Comparison of ENCODE assay signal across 19 mouse cellular contexts in the genomic region with DNA sequence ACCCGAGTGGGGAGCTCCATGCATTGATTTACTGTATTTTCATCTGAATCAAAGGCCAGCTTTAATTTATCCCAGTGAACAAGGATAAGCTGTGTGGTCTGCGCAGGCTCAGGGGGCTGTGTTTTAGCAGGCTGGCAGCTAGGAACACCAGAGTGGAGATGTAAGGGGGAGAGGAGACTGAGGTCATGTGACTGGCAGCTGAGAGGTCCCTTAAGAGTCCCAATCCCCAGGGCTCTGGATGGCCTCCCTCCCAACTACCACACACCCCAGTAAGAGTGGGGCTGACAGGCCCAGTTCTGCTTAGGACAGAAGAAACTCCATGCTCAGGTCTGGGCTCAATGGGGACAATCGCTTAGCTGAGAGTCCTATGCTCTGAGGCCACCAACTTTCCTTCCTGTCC. TPM values are rescaled to one million over a fixed set of nuclear protein-coding genes. Genes with fewer than 3 reads are reported as not detected.
DNase-seq lines count a peak whose midpoint lies in the region; ATAC-seq and TF ChIP-seq lines count a peak whose summit lies in the region.
"Had no signal": no experiment of that assay in that cellular context is flagged by ENCODE, and none has a peak within 500 bp of the region (broad histone marks: within the 10 kb centered on the region; RNA-seq: fewer than 3 reads in every experiment).

No protein-coding gene starts in this region.

- no peak for TF ChIP-seq CTCF in CH12.LX (conservative IDR thresholded peaks at IDR 0.05 in 1 of 2, IDR thresholded peaks at IDR 0.05 in 1 of 2; ENCODE audit: low read depth in 2 of 2, low read length in 2 of 2)

- dilution Hi-C loops in CH12.LX (cut with MboI; ENCODE audit: extremely low pct_ligation_motif_present, extremely low pct_unique_long_range_greater_than_20kb, low sequenced_read_pairs), result no loop called here

- WGBS in heart, embryonic 12.5 days, result 74% methylated on average over 3 of the region's 3 CpGs
- 76% methylated on average over 3 of the region's 3 CpGs for WGBS in lung, embryonic 15.5 days

- no peak overlapping the region for H3K4me2 ChIP-seq in heart, embryonic 12.5 days
- H3K4me2 ChIP-seq in lung, embryonic 15.5 days, result no peak overlapping the region
- H3K4me2 ChIP-seq in CH12.LX (ENCODE audit: insufficient read depth, low read depth, poor library complexity, severe bottlenecking), result no peak overlapping the region
- H3K4me2 ChIP-seq: forebrain, embryonic 15.5 days; heart, embryonic 15.5 days; hindbrain, embryonic 15.5 days had no signal

- H3K27me3 ChIP-seq in heart, embryonic 12.5 days (replicated peaks), result no peaks in the 10 kb centered on the region
- no peaks in the 10 kb centered on the region for H3K27me3 ChIP-seq in lung, embryonic 15.5 days
- no peaks in the 10 kb centered on the region for H3K27me3 ChIP-seq in CH12.LX (replicated peaks)
- H3K27me3 ChIP-seq: forebrain, embryonic 15.5 days; heart, embryonic 15.5 days; hindbrain, embryonic 15.5 days; Patski had no signal

- no peak for DNase-seq in heart, adult 11 months
- DNase-seq in lung, postnatal 25 days (ENCODE audit: low spot score), result no peak
- DNase-seq in CH12.LX (ENCODE audit: extremely low read depth), result no peak
- no peak for DNase-seq in adrenal gland, adult 18-20 months (ENCODE audit: low spot score in 2 of 2)
- DNase-seq: adrenal gland, adult 2 months; adrenal gland, postnatal 25 days; cerebellum, adult 18-20 months; cerebellum, adult 9-11 months; heart, adult 2 months; heart, postnatal 14 days had no signal

- TF ChIP-seq POLR2A in CH12.LX (IDR thresholded peaks at IDR 0.05; ENCODE audit: low read depth, low read length), result no peak

- TF ChIP-seq RAD21 in CH12.LX (IDR thresholded peaks at IDR 0.05; ENCODE audit: low read depth, low read length), result no peak

- H3K9ac ChIP-seq in heart, embryonic 12.5 days, result 0 out of 2 replicates have a peak overlapping the region, but pooled peaks have one; percentile 11
- no peak overlapping the region for H3K9ac ChIP-seq in lung, embryonic 15.5 days
- no peak overlapping the region for H3K9ac ChIP-seq in CH12.LX (ENCODE audit: insufficient read depth, low read depth)
- H3K9ac ChIP-seq: forebrain, embryonic 15.5 days; heart, embryonic 15.5 days; hindbrain, embryonic 15.5 days had no signal

- peaks cover 40% of the 10 kb centered on the region for H3K4me1 ChIP-seq in heart, embryonic 12.5 days (replicated peaks)
- peaks cover 24% of the 10 kb centered on the region for H3K4me1 ChIP-seq in lung, embryonic 15.5 days
- peaks cover 0 to 17% of the 10 kb centered on the region in 2 experiments; a peak in 2 of 4 replicates for H3K4me1 ChIP-seq in CH12.LX (ENCODE audit: control insufficient read depth in 1 of 2, insufficient read depth in 2 of 2)
- H3K4me1 ChIP-seq: hindbrain, embryonic 15.5 days had no signal

- in situ Hi-C loops in CH12.LX (cut with MboI; ENCODE audit: low pct_ligation_motif_present, low pct_unique_long_range_greater_than_20kb, low sequenced_read_pairs), result loop anchor here (25.0 kb wide), 1 partner anchor 348 kb away; no protein-coding TSS in a partner anchor

- no peak overlapping the region for H3K4me3 ChIP-seq in heart, embryonic 12.5 days
- H3K4me3 ChIP-seq in lung, embryonic 15.5 days, result no peak overlapping the region
- H3K4me3 ChIP-seq in CH12.LX (replicated peaks in 1 of 3; ENCODE audit: low read depth in 2 of 3, low read length in 2 of 3, poor library complexity in 1 of 3), result no peak overlapping the region
- H3K4me3 ChIP-seq: forebrain, embryonic 15.5 days; heart, adult 2 months; heart, embryonic 15.5 days; hindbrain, embryonic 15.5 days had no signal

- no peaks in the 10 kb centered on the region for H3K9me3 ChIP-seq in heart, embryonic 12.5 days (replicated peaks)
- H3K9me3 ChIP-seq in lung, embryonic 15.5 days, result no peaks in the 10 kb centered on the region
- H3K9me3 ChIP-seq in CH12.LX (replicated peaks; ENCODE audit: low read length), result peaks cover 3% of the 10 kb centered on the region
- H3K9me3 ChIP-seq: forebrain, embryonic 15.5 days; heart, embryonic 15.5 days; hindbrain, embryonic 15.5 days had no signal

- ATAC-seq in heart, embryonic 12.5 days (ENCODE audit: insufficient number of reproducible peaks, low FRiP score), result no peak
- ATAC-seq in lung, embryonic 15.5 days (ENCODE audit: borderline replicate concordance, extremely low read depth, low FRiP score, low TSS enrichment), result no peak
- ATAC-seq: activated CD4-positive, CD25-positive, alpha-beta regulatory T cell, adult 4 months; forebrain, embryonic 15.5 days; inflammation-experienced regulatory T-cells, adult 6 months; intestine, postnatal 0 days; Patski had no signal

- H3K79me2 ChIP-seq in CH12.LX (replicated peaks; ENCODE audit: control insufficient read depth, extremely low read depth, insufficient read depth, poor library complexity, severe bottlenecking), result no peaks in the 10 kb centered on the region

- TF ChIP-seq EP300 in CH12.LX (IDR thresholded peaks at IDR 0.05; ENCODE audit: low read length), result no peak

- peaks cover 43% of the 10 kb centered on the region for H3K36me3 ChIP-seq in heart, embryonic 12.5 days
- H3K36me3 ChIP-seq in lung, embryonic 15.5 days, result peaks cover 37% of the 10 kb centered on the region
- H3K36me3 ChIP-seq in CH12.LX (replicated peaks in 1 of 2; ENCODE audit: control insufficient read depth in 1 of 2, insufficient read depth in 1 of 2, low read length in 1 of 2), result peaks cover 41 to 60% of the 10 kb centered on the region in 2 experiments

- no peak overlapping the region for H3K27ac ChIP-seq in heart, embryonic 12.5 days (ENCODE audit: poor library complexity, severe bottlenecking)
- H3K27ac ChIP-seq in lung, embryonic 15.5 days, result 0 out of 2 replicates have a peak overlapping the region, but pooled peaks have one; percentile 70
- H3K27ac ChIP-seq in CH12.LX (ENCODE audit: insufficient read depth, low read depth), result no peak overlapping the region
- H3K27ac ChIP-seq: forebrain, embryonic 15.5 days; heart, adult 2 months; heart, embryonic 15.5 days; hindbrain, embryonic 15.5 days had no signal

TF ChIP-seq in CH12.LX, 34 proteins besides CTCF, POLR2A, EP300 and RAD21:
- TF ChIP-seq POLR2AphosphoS2 (IDR thresholded peaks at IDR 0.05; ENCODE audit: low read depth, low read length) (0 out of 2 replicates have a peak, but pooled peaks have one; percentile 33), CHD2 (IDR thresholded peaks at IDR 0.05; ENCODE audit: low read length) (no peak), MXI1 (IDR thresholded peaks at IDR 0.05; ENCODE audit: low read depth, low read length) (no peak), BHLHE40 (IDR thresholded peaks at IDR 0.05; ENCODE audit: low read depth, low read length) (0 out of 2 replicates have a peak, but pooled peaks have one; percentile 8), CHD1 (IDR thresholded peaks at IDR 0.05; ENCODE audit: low read depth, low read length) (no peak), HCFC1 (IDR thresholded peaks at IDR 0.05; ENCODE audit: low read depth, low read length) (no peak), USF2 (conservative IDR thresholded peaks at IDR 0.05; ENCODE audit: low read depth, low read length) (no peak), TCF12 (IDR thresholded peaks at IDR 0.05; ENCODE audit: low read depth, low read length) (no peak), ETS1 (conservative IDR thresholded peaks at IDR 0.05; ENCODE audit: low read depth, low read length) (no peak), UBTF (IDR thresholded peaks at IDR 0.05; ENCODE audit: low read depth, low read length) (no peak), JUN (IDR thresholded peaks at IDR 0.05; ENCODE audit: insufficient read depth, low read depth, low read length) (no peak), NELFE (IDR thresholded peaks at IDR 0.05; ENCODE audit: low read depth, low read length) (no peak)

RNA-seq across cellular contexts. Expression of gene Fam207a, which starts 29.8 kb away (rescaled TPM):
- polyA plus RNA-seq in heart, embryonic 12.5 days (2016; fragmentation: Nextera tagmentation; extraction: Ambion mirVana), result 31.0 and 32.1 TPM in 2 replicates
- 35.1 and 38.0 TPM in 2 replicates for polyA plus RNA-seq in lung, embryonic 15.5 days (2015; fragmentation: Nextera tagmentation; extraction: Ambion mirVana)
- 46.1 and 56.1 TPM in 2 replicates for total RNA-seq in CH12.LX (2012; rRNA removed)
- total RNA-seq in CH12.LX (2014; rRNA removed), result 42.4 and 43.1 TPM in 2 replicates
- polyA plus RNA-seq in CH12.LX (2012; ENCODE audit: insufficient read length, low read depth), result 65.4 and 88.6 TPM in 2 replicates
- total RNA-seq in adrenal gland, adult 18-20 months (2021), result 10 to 100 TPM; 19.5 to 21.9 TPM

RNA-seq across cellular contexts. Expression of gene Itgb2, which starts 44.3 kb away (rescaled TPM):
- polyA plus RNA-seq in heart, embryonic 12.5 days (2016; fragmentation: Nextera tagmentation; extraction: Ambion mirVana), result 1.5 and 2.5 TPM in 2 replicates
- polyA plus RNA-seq in lung, embryonic 15.5 days (2015; fragmentation: Nextera tagmentation; extraction: Ambion mirVana), result 3.7 and 5.3 TPM in 2 replicates
- total RNA-seq in CH12.LX (2012; rRNA removed) (32.2 and 32.6 TPM in 2 replicates), CH12.LX (2014; rRNA removed) (40.2 and 40.3 TPM in 2 replicates)
- polyA plus RNA-seq in CH12.LX (2012; ENCODE audit: insufficient read length, low read depth), result 52.2 and 54.1 TPM in 2 replicates
- total RNA-seq in adrenal gland, adult 18-20 months (2021), result 10 to 100 TPM in 1 of 2 experiments, 1 to 10 TPM in 1; 7.8 to 16.2 TPM
